Mouse (Mus musculus) brain, embryonic 18.5 days (tissue): ENCODE results near the gene Trim37.
"Not testable (repeated sequence)": the region's sequence is repeated elsewhere in the genome, so short reads cannot be mapped to it uniquely, and the experiment has no call there.

Experiments
- DNase-seq: peaks from one replicate; pipeline ENCODE4 v3.0.0-alpha.2; 2012; ENCODE audit warnings: low read depth, low spot score

Gene Trim37

GRCm38 (mm10) chr11:87227056-87227455 lies 100.2 kb downstream of the Trim37 start:
- no peak for DNase-seq

DNA sequence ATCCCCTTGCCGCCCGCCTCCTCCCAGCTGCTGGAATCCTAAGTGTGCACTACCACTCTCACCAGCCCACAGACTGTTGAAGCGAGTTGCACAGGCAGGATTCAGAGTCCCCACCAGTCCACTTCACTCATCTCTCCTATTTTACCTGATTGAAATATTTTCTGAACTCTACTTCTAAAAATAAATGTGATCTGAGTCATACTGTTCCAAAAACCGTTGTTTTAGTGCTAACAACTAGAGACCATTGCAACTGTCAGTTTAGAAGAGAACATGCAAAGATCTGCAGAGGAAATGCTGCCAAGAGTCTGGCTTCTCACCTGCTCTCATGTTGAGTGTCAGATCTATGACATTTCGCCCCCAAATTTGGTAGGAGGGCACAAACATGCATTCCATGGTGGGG lies 106.5 kb downstream of the Trim37 start:
- DNase-seq: no peak

GRCm38 (mm10) chr11:87234743-87235485 lies 108.0 kb downstream of the Trim37 start:
- DNase-seq: no peak

DNA sequence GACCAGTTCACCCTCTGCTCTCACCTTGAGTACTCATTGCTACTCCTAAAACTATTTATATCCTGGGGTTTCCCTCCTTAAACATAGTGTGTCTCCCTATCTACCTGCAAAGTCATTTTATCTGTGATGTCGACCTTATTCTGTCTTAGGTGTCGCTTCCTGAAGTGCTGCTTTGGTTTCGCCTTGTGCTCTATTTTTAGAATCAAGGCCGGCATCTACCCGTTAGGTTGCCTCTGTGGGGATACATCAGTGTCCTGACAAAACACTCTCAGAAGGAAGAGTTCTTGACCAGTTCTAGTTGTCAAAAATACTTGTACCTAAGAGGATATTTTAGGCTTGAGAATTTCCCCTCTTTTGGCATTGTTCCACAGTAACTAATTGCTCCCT lies 108.6 kb downstream of the Trim37 start:
- DNase-seq: no peak

- DNase-seq: no peak
These were observed 112.1 kb downstream of the Trim37 start for GRCm38 (mm10) chr11:87238891-87239530.

DNA sequence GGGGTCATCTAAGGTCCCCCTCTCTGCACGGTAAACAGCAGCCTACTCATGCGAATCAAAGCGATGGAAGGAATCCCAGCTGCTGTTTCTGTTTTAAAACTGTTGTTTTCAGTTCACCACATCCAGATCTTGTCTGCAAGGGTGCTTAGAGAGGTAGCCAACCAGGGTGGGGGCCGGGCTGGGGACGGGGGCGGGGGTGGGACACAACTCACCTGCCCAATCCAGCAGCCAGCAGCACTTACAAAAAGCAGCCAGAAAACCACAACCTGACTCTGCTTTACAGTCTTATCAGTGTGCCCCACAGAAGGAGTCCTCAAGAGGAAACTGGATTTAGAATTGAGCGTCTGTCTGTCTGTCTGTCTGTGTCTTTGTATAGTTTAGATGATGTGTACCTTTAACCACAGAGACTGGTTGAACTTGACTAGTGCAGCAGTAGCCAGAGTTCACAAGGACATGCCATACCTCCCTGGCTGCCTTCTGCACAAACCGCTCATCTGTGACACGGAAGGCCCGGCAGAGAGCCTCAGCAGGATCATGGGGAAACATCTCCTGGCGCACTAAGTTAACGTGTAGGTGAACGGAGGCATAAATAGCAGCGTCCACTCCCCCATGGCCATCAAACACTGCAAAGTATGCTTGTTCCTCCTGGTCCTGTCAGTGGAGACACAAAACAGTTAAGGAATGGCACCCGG lies 113.4 kb downstream of the Trim37 start:
- DNase-seq: no peak

DNA sequence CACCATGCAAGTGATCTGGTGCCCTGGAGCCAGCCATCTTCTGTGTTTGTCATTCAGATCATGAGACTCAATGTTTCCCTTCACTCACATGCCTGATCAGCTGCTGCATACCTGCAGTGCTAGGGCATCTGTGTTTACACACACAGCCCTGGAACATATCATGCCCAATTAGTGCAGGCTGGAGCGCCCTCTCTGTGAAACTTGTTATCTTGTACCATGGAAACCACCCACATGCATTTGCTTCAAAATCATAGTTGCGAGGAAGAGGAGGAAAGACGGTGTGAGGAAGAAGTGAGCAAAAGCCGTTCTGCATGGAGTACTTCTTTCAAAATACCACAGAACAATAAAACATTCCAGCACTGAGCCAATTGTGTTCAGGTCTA lies 113.9 kb downstream of the Trim37 start:
- no peak for DNase-seq

- no peak for DNase-seq
These were observed 114.4 kb downstream of the Trim37 start for GRCm38 (mm10) chr11:87241256-87241655.

GRCm38 (mm10) chr11:87245171-87245840 lies 118.4 kb downstream of the Trim37 start:
- no peak for DNase-seq

- no peak for DNase-seq
These were observed 119.3 kb downstream of the Trim37 start for GRCm38 (mm10) chr11:87246107-87246651.

DNA sequence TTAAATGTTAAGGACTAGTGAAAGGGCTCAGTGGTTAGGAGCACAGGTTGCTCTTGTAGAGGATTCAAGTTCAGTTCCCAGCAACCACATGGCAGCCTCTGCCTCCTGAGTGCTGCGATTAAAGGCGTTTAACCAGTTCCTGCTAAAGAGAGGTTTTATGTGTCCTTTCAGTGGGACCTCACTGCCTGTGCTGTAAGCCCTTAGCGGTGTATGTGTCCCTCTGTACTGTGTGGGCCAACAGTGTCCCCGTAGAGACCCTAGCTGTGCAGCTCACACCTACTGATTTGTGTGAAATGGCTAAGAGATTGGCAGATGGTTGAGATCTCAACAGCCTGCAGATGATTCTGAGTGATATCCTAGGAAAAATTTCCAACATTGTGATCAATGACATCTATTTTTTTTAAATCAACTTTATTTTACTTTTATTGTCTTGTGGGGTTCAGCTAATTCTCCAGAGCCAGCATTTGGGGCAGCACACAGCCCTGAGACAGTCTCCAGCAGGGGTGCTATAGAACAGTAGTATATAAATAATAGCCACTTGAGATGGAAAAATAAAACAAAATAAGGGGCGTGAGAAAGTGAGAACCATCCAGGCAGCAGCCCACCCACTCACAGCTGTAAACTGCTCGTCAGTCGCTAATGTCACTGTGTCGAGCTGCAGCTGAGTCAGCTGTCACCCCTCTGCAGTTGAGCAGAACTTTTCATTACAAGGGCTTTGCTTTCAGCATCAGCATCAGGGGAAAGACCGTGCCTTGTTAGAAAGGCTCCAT lies 120.0 kb downstream of the Trim37 start:
- no peak for DNase-seq

GRCm38 (mm10) chr11:87247494-87247866 lies 120.6 kb downstream of the Trim37 start:
- DNase-seq: no peak

DNA sequence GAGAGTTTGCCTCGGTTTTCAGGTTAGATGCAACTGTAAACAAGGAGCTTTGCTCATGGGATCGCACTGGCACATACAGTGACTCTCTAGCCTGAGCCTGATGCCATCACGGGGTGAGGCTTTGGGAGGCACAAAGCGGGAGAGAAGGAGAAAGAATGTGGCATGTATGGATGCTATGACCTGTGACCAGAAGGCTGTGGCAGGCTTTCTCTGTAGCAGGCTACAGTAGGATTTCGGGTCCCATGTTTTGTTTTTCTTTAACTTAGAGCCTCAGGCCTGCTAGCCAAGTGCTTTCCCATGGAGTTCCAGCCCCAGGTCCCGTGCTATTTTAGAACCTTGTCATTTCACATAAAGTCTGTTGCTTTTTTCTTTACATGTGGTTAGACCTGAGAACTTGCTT lies 123.3 kb downstream of the Trim37 start:
- no peak for DNase-seq

- no peak for DNase-seq
These were observed 126.4 kb downstream of the Trim37 start for GRCm38 (mm10) chr11:87253294-87253693.

DNA sequence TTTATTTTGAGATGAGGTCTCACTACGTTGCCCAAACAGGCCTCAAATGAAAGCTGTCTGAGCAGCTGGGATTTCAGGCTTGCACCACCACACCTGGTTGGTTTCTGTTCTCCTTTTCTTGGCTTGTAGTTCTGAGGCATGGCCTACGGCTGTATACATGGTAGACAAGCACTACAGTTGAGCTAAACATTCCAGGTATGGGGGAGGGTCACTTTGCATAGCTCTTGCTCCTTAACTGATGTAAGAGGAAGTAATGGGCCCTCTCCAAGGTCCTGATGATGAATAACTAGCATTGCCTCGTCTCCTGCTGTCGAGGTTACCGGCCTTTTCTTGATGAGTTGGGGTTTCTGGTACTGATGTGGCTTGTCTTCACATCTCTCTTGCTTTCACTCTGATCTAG lies 127.3 kb downstream of the Trim37 start:
- no peak for DNase-seq

- DNase-seq: no peak
These were observed 130.4 kb downstream of the Trim37 start for GRCm38 (mm10) chr11:87257282-87257681.

GRCm38 (mm10) chr11:87259792-87260191 lies 132.9 kb downstream of the Trim37 start:
- no peak for DNase-seq

DNA sequence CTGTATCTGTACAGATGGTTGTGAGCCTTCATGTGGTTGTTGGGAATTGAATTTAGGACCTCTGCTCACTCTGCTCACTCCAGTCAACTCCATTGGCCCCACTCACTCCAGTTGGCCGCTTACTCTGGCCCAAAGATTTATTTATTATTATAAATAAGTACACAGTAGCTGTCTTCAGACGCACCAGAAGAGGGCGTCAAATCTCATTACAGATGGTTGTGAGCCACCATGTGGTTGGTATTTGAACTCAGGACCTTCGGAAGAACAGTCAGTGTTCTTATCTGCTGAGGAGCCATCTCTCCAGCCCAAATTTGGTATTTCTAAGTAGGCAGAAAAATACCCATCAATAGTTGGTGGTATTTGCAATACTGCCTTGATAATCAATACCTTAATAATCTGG lies 134.8 kb downstream of the Trim37 start:
- not testable (repeated sequence) for DNase-seq

GRCm38 (mm10) chr11:87263946-87264345 lies 137.1 kb downstream of the Trim37 start:
- DNase-seq: no peak

DNA sequence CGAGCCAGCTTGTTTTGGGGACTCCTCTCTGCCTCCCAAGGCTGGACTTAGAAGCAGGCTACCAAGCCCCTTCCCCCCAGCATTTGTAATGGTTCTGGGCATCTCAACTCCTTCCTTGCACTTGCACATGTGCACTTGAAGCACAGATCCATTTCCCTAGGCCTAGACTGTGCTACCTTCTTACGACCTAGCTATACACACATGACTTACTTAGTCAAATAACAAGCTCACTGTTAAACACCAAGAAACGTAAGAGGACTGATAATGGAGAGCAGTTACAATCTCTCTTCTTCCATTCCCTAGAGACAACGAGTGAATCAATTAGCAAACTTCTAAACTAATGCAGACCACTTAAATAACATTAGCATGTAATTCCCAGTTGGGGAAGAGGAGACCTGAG lies 139.4 kb downstream of the Trim37 start:
- DNase-seq: no peak

GRCm38 (mm10) chr11:87268803-87269202 lies 141.9 kb downstream of the Trim37 start:
- DNase-seq: no peak
